Mouse (Mus musculus) layer of hippocampus, postnatal 14 days (tissue): Measurements from ENCODE around the gene Rora. TPM values are rescaled to one million over a fixed set of nuclear protein-coding genes. Genes with fewer than 3 reads are reported as not detected.

ENCODE experiments used
- DNase-seq, 2 experiments: peaks; one replicate each; pipeline ENCODE4 v3.0.0; 2021 to 2022; ENCODE audit warnings: low spot score in 2 of 2, mixed read lengths in 1 of 2
- total RNA-seq, 2 experiments: library from RNA; stranded (reverse); gene quantifications; 2 replicates each; pipeline ENCODE4 v1.2.3; 2021

Gene Rora
- total RNA-seq, 2 experiments from 2014 or later, result 29.3 to 49.5 TPM

DNA sequence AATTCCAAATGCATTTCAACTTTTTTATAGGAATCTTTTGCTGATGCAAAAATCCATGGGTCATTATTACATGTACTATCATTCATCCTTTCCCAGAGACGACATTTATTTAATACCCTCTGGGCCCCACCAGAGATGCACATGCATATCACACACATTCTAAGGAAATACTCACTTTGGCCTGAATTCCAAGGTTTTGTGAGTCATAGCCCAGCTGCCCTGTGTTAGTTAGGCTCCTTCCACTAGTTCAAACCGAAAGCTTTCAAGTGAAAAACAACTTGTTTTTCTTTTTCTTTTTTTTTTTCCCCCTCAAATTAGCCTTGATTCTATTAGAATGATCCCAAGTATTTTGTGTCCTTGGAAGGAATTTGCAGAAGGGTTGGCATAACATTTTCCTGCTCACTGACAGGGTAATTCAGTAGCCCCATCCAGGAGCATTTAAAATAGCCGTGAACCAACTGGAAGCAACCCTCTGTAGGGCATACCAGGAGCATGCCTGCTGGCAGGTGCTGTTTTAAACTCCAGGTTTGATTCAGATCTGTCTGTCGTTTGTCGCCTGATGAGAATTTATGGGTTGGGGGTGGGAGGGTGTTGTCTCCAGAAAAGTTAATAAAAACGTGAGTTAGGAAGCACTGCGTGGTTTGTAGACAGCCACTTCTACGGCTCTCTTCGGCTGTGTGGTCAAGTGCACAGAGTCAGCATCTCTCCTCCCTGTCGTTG is 621.3 kb downstream of the Rora start:
- no peak for DNase-seq

- DNase-seq, result no peak
Measured at GRCm38 (mm10) chr9:69277256-69277655, 623.7 kb downstream of the Rora start.

DNA sequence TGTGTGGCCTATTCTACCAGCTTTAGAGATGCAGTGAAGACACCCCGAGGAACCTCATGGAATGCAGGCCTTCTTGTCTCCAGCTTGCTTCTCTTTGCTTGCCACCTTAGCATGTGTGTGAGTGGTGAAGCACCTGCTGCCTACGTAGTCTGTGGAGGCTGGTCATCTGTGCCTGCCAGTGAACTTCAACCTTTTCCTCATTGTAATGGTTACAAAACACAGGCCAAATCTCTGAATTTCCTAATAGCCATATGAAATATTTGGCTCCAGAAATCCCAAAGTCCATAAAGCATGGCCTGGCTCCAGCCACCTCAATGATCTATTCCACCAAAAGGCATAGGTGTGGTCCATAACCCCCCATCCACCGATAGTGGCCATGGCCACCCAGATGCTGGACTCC is 631.4 kb downstream of the Rora start:
- no peak for DNase-seq

- no peak for DNase-seq
Measured at GRCm38 (mm10) chr9:69288113-69288512, 634.5 kb downstream of the Rora start.

DNA sequence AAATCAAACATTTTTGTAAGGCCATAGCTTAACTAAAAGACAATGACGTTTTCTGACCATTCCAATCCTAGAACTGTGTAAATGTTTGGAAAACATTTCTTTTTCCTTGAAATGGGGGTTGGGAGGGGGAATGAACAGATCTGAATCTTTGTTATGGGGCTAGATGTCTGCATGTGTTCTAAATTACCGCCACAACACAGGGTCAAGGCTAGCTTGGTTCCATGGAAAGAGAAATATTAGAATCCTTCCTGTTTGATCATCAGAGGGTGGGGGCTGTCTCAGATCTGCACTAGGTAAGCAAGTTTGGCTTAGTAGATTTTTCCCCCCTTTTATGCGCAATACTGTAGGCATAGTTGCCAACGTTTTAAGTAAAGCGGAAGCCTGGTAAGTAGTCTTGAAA is 635.0 kb downstream of the Rora start:
- no peak for DNase-seq

GRCm38 (mm10) chr9:69289056-69290017 is 635.8 kb downstream of the Rora start:
- peak; percentile 54 to 67 for DNase-seq

DNA sequence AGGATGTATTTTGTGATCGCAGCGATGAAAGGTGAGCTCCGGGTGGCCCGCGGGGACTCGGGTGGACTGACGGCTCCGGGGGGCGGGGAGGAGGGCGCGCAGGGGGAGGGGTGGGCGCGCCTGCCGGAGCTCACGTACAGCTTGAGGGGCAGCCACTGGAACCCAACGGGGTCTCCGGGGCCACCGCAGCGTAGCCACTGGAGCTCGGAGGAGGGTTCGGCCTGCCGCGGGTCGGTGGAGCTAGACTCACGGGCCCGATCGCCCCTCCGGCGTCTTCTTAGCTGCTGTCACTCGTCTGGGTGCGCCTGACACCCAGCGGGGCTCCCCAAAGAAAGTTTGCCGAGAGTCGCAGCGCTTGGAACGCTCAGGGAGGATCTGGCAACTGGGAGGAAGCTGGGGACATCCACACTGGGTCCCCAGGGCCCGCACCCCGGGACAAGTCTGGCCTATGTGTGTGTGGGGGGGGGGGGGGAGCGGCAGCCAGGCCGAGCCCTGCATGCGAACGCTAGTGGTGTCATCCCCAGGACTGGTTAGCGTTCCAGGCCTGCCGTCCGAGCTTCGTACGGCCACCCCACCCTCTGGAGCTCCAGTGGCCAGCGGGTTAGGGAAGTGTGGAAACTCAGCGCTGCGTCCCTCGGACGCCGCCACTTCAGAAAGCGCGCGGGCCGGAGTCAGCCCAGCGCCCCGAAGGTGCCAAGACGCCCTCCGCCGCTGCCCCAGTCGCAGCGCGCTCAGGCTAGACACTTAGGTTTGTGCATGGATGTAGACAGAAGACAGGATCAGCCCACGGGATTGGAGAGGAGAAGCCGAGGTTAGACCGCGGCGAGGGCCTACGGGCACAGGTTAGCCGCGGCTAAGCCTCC is 636.7 kb downstream of the Rora start:
- no peak for DNase-seq

DNA sequence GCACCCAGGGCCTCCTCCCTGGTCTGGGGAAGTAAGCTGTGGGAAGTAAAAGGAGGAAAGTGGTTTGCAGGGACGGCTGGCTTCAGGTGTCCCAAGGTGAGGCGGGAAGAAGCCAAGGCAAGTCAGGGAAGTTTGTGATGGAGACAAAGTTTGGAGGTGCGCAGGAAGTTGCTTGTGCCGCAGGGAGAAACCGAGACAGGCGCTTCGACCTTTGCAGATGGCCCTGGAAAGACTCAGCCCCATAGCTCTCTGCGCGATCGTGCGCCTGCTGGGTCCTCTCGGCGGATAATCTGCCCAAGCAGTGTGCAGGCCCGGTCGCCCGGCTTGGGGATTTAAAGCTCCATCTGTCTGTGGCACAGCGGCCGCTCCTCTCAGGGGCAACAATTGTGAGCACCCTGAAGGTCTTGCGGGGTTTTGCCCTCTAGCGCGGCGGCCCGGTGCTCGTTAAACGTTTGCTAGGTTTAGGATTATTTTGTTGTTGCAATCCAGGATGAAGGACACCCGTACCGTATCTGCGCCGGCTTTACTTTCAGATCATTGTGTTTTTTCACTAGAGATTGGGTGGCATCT is 637.4 kb downstream of the Rora start:
- DNase-seq, result no peak

DNA sequence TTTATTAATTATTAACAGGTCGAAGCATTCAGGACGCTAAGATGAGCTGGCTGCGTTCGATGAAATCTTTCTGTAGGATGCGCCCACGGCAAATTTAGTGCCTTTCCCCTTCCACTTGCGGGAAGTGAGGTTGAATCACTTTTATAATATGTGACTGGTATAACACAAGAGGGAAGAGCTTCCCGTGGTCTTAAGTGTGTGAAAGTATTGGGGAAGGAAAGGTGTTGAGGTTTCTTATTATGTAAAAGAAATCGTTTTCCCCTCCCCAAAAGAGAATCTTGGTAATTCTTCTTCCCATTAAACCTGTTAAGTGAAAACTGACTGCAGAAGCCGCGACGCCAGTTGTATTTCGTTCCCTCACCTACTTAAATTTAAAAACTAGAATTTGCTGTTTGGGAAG is 637.9 kb downstream of the Rora start:
- DNase-seq, result no peak

DNA sequence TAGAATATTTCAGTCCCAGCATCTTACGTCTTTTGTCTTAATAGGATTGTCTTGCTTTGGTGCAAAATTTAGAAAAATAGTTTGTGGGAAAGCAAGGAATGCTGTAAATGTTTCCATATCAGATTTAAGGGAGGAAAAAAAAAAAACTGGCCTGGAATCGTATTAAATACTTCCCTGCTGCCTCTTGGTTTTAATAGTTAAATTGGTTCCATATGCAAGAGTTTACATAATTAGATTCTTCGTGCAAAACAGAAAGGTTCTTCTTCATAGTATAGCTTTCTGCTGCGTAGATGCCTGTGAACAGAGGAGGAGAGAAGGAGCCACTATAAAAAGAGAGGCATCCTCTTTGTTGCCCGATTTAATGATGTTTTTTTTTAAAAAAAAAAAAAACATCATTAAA is 638.8 kb downstream of the Rora start:
- DNase-seq, result no peak

- no peak for DNase-seq
Measured at GRCm38 (mm10) chr9:69292776-69293687, 639.4 kb downstream of the Rora start.

DNA sequence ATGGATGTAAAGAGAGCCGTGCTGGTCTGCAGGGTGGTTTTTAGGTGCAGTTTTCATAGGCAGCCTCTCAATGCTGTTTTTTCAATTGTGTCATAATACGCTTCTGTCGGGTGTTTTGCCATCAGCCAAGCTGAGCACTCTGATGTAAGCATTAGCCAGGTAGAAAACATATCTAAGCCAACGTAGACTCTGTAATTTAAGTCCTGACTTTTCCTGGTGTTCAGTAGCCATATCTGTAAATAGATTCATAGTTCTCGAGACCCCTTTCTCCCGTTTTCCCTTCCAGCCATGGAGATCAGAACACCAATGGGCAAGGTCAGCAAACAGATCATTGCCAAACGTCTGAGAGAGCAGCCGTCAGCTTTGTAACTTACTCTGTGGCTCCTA is 640.1 kb downstream of the Rora start:
- no peak for DNase-seq

DNA sequence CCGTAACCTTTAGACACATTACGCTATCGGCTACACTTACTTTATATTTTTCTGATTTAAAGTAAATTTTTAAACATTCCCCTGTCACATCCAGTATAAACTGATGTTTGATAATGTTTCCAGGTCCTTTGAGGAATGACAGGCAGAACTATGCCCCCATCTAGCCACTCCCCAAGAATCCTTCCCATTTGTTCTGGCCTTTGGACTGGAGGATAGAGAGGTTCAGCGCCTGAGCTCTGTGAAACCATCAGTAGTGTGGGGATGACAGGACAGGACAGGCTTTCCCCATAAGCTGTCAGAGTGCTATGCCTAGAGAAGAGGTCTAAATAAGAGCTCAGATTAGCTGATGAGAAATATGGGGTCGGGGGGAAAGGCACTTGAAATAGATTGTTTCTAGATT is 640.8 kb downstream of the Rora start:
- DNase-seq, result no peak

DNA sequence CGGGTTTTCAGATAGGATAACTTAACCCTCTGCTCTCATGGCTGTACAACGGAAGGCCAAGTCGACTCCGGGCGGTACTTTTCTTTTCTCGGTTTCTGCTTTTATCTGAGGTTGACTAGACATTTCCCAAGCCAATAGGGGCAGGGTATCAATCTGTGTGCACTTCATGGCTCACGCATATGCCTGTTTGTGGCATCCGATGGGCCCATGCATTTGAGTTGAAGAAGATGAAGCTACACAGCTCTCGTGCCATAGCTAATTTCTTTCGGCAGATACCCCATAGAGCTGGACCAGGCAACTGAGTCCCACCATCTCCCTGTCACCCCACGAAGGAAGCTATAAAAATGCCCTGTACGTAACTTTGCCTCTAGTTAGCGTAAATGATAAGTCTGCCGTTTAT is 641.3 kb downstream of the Rora start:
- no peak for DNase-seq

GRCm38 (mm10) chr9:69295826-69296225 is 642.2 kb downstream of the Rora start:
- DNase-seq, result no peak

- peak in 1 of 2 experiments; percentile 79 for DNase-seq
Measured at GRCm38 (mm10) chr9:69296418-69296817, 642.8 kb downstream of the Rora start.

DNA sequence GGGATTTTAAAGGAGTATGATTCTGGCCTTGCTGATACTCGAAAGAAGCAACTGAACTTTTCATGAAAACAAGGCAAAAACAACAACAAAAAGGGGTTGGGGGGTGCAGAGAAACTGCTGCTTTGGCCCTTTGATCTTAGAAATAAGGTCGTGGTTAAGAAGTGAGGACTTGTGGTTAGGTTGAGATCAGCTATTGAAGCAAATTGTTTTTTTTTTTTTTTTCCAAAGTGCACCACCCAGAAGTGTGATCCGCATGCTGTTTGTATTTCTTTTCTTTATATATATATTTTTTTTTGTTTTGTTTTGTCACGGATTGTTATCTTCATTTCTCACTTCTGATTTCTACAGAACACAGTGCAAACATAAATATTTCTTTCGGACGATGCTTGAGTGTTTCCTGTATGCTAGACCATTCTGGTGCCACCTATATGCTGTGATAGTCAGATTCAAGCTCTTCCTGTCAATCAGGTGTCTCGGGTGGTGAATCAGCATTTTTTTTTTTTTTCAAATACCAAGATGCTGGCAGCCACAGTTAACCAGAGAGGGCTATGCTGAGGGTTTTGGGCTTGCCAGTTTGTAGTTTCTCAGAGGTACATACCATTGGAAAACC is 644.3 kb downstream of the Rora start:
- DNase-seq, result no peak

- DNase-seq, result no peak
Measured at GRCm38 (mm10) chr9:69298566-69299335, 645.2 kb downstream of the Rora start.

DNA sequence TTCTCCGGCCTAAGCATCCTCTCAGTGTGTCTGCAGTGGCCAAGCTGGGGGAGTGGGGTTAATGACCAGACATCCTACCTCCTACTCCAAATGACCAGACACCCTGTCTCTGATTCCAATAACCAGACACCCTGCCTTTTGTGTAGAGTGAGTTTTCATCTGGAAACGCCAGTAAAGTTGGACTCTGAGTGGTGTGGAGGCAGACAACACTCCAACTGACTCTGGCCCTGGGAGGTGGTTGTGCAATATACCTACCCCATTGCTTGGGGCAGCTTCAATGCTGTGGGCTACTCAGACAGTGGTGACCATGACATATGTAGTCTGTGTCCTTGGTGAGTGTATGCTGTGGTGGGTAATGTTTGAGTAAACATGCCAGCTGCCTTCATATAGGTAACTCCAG is 645.9 kb downstream of the Rora start:
- DNase-seq, result no peak
